Mouse (Mus musculus): ENCODE measurements around the gene Hexim2. TPM values are rescaled to one million over a fixed set of nuclear protein-coding genes. Genes with fewer than 3 reads are reported as not detected.

Gene Hexim2
- polyA plus RNA-seq, 1 experiment from 2014 or later, result 17.6 TPM

DNA sequence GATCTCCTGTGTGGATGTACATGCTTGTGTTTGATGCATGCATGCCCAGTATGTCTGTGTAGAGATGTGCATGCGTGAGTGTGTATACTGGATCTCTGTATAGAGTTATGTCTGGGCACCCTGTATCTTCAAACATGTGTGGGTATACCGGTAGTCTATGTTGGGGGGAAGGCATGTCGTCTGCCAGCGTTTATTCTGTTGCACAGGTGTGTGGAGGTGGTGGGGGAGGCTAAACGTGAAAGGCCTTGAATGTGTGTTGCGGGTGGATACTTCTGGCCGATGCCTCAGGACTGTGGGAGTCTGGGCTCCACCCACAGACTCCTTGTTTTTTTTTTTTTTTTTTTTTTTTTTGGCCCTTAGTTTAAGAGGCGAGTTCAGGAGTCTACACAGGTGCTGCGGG, 49.1 kb downstream of the Hexim2 start:
- H3K4me1 ChIP-seq (replicated peaks), result no peaks in the 10 kb centered on the region
- H3K9me3 ChIP-seq, result no peaks in the 10 kb centered on the region
- peaks cover 19% of the 10 kb centered on the region for H3K27me3 ChIP-seq
- WGBS, result 82% methylated on average over 9 of the region's 9 CpGs
- H3K4me2 ChIP-seq, result no peak overlapping the region
- H3K36me3 ChIP-seq, result no peaks in the 10 kb centered on the region
- H3K27ac ChIP-seq (replicated peaks), result no peak overlapping the region
- H3K4me3 ChIP-seq, result no peak overlapping the region
- ATAC-seq (ENCODE audit: low read depth), result no peak
- no peak overlapping the region for H3K9ac ChIP-seq

DNA sequence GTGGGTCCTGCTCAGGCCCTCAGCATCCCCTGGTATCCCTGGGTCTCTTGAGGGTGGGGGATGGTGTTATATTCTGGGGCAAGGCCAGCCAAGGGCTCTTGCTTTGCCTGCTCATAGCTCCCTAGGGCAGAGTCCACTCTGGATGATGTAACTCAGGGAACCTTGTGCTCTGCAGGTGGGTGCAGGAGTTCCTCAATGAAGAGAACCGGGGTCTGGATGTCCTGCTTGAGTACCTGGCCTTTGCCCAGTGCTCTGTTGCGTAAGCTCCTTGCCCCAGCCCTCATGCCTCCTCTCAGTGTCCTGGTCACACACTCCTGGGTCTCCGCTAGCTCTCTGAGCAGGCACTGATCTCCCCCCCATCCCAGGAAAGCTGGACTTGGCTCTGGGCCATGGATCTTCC, 49.7 kb downstream of the Hexim2 start:
- no peak for ATAC-seq (ENCODE audit: low read depth)
- H3K27me3 ChIP-seq, result peaks cover 19% of the 10 kb centered on the region
- H3K9ac ChIP-seq, result no peak overlapping the region
- no peak overlapping the region for H3K27ac ChIP-seq (replicated peaks)
- no peaks in the 10 kb centered on the region for H3K36me3 ChIP-seq
- H3K9me3 ChIP-seq, result no peaks in the 10 kb centered on the region
- H3K4me2 ChIP-seq, result no peak overlapping the region
- 81% methylated on average over 3 of the region's 3 CpGs for WGBS
- H3K4me1 ChIP-seq (replicated peaks), result no peaks in the 10 kb centered on the region
- H3K4me3 ChIP-seq, result no peak overlapping the region

DNA sequence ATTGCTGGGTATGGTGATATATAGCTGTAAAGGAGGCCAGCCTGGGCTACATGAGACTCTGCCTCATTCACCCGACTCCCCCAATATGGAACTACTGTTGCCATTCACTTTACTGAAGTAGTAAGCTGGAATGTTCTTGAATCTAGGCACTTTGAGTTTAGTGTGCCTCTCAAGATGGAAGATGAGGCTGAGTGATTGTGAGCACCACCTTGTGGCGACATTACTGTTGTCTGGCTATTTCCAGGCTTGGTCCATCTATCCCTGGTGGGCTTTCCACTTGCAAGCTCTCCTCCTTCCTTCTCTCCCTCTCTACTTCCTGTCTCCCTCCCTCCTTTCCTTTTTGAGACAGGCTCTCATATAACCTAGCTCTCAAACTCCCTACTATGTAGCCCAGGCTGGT, 52.7 kb downstream of the Hexim2 start:
- H3K36me3 ChIP-seq, result no peaks in the 10 kb centered on the region
- H3K27ac ChIP-seq (replicated peaks), result no peak overlapping the region
- 41% methylated on average over 2 of the region's 2 CpGs for WGBS
- H3K27me3 ChIP-seq, result peaks cover 32% of the 10 kb centered on the region
- no peaks in the 10 kb centered on the region for H3K4me1 ChIP-seq (replicated peaks)
- H3K4me3 ChIP-seq, result no peak overlapping the region
- no peak overlapping the region for H3K4me2 ChIP-seq
- no peak overlapping the region for H3K9ac ChIP-seq
- no peaks in the 10 kb centered on the region for H3K9me3 ChIP-seq
- no peak for ATAC-seq (ENCODE audit: low read depth)

Other genes starting within 250 kb of the Hexim2 start
- not detected in 2 replicates for gene Fam187a, start 247.3 kb upstream of the Hexim2 start, polyA plus RNA-seq (2015; fragmentation: Nextera tagmentation; extraction: Ambion mirVana)
- 0.11 and 0.24 TPM in 2 replicates for gene Gfap, start 231.5 kb upstream of the Hexim2 start, polyA plus RNA-seq (2015; fragmentation: Nextera tagmentation; extraction: Ambion mirVana)
- 1.7 and 2.5 TPM in 2 replicates for gene Kif18b, start 207.3 kb upstream of the Hexim2 start, polyA plus RNA-seq (2015; fragmentation: Nextera tagmentation; extraction: Ambion mirVana)
- 1.9 and 2.0 TPM in 2 replicates for gene C1ql1, start 185.7 kb upstream of the Hexim2 start, polyA plus RNA-seq (2015; fragmentation: Nextera tagmentation; extraction: Ambion mirVana)
- 31.2 and 32.3 TPM in 2 replicates for gene Nmt1, start 104.2 kb upstream of the Hexim2 start, polyA plus RNA-seq (2015; fragmentation: Nextera tagmentation; extraction: Ambion mirVana)
- gene Dcakd, start 104.1 kb upstream of the Hexim2 start, polyA plus RNA-seq (2015; fragmentation: Nextera tagmentation; extraction: Ambion mirVana), result 161 and 171 TPM in 2 replicates
- 0.98 and 1.6 TPM in 2 replicates for gene Plcd3, start 30.8 kb upstream of the Hexim2 start, polyA plus RNA-seq (2015; fragmentation: Nextera tagmentation; extraction: Ambion mirVana)
- gene Acbd4, start 30.7 kb upstream of the Hexim2 start, polyA plus RNA-seq (2015; fragmentation: Nextera tagmentation; extraction: Ambion mirVana), result 8.5 and 9.9 TPM in 2 replicates
- gene Hexim1, start 16.2 kb upstream of the Hexim2 start, polyA plus RNA-seq (2015; fragmentation: Nextera tagmentation; extraction: Ambion mirVana), result 3.6 and 3.9 TPM in 2 replicates
- gene Fmnl1, start 38.7 kb downstream of the Hexim2 start, polyA plus RNA-seq (2015; fragmentation: Nextera tagmentation; extraction: Ambion mirVana), result 3.0 and 4.2 TPM in 2 replicates
- gene 1700023F06Rik, start 76.1 kb downstream of the Hexim2 start, polyA plus RNA-seq (2015; fragmentation: Nextera tagmentation; extraction: Ambion mirVana), result 0.72 and 0.95 TPM in 2 replicates
- gene Spata32, start 86.0 kb downstream of the Hexim2 start, polyA plus RNA-seq (2015; fragmentation: Nextera tagmentation; extraction: Ambion mirVana), result 0.17 and 0.28 TPM in 2 replicates
- 3.5 and 4.7 TPM in 2 replicates for gene Map3k14, start 135.0 kb downstream of the Hexim2 start, polyA plus RNA-seq (2015; fragmentation: Nextera tagmentation; extraction: Ambion mirVana)
- 4.4 and 4.8 TPM in 2 replicates for gene Arhgap27, start 231.3 kb downstream of the Hexim2 start, polyA plus RNA-seq (2015; fragmentation: Nextera tagmentation; extraction: Ambion mirVana)

All from neural tube, embryonic 13.5 days (tissue).